Mouse (Mus musculus) erythroblast, embryonic 14.5 days (primary cell): Measurements from ENCODE around the gene Cryab.

Experiments
- GATA1 ChIP-seq: IDR thresholded peaks from 2 replicates; pipeline ENCODE4 v1.6.1; 2012; ENCODE audit warnings: low read length, inconsistent platforms, mixed read lengths
- TAL1 ChIP-seq: IDR thresholded peaks from 3 replicates; pipeline ENCODE4 v1.6.1; 2012; ENCODE audit warnings: low read length, inconsistent platforms, mixed read lengths

- no peak for TF ChIP-seq GATA1
- TF ChIP-seq TAL1 = no peak
Measured at GRCm38 (mm10) chr9:50751323-50751722, at the start of gene Cryab.
